8 mouse cellular contexts compared by ENCODE assay signal in the genomic region with DNA sequence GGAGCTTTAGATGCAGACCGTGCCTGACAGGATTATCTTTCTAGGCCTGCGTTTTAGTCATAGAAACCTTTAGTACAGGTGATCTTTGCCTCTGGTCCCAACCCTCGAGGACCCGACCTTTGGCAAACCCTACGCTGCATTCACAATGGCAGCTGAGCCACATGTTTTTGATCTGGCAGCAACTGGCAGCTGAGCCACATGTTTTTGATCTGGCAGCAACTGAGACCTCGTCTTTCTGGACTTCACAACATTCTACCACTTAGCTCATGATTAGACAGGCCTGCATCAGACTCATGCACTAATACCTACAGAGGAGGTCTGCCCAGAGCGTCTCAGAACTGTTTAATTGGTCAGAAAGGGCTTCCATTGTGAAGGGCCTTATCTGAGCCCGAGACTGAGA. TPM values are rescaled to one million over a fixed set of nuclear protein-coding genes. Genes with fewer than 3 reads are reported as not detected.
DNase-seq lines count a peak whose midpoint lies in the region; ATAC-seq and TF ChIP-seq lines count a peak whose summit lies in the region.

No protein-coding gene starts in this region.

- peak overlapping the region; percentile 52 for H3K4me3 ChIP-seq in lung, embryonic 14.5 days (ENCODE audit: low read depth, low read length)
- H3K4me3 ChIP-seq in forebrain, embryonic 13.5 days: no peak overlapping the region
- peak overlapping the region; percentile 21 for H3K4me3 ChIP-seq in kidney, embryonic 16.5 days (ENCODE audit: low read length)
- no peak overlapping the region for H3K4me3 ChIP-seq in neural tube, embryonic 15.5 days (replicated peaks)

- no peaks in the 10 kb centered on the region for H3K27me3 ChIP-seq in lung, embryonic 14.5 days (ENCODE audit: insufficient read depth, low read length)
- peaks cover 9% of the 10 kb centered on the region; the same call in 1 of the 2 replicates for H3K27me3 ChIP-seq in forebrain, embryonic 13.5 days
- no peaks in the 10 kb centered on the region for H3K27me3 ChIP-seq in kidney, embryonic 16.5 days (ENCODE audit: insufficient read depth, low read length)
- H3K27me3 ChIP-seq in neural tube, embryonic 15.5 days (replicated peaks): peaks cover 6% of the 10 kb centered on the region; the same call in 1 of the 2 replicates

- no peak for DNase-seq in lung, embryonic 14.5 days
- no peak for DNase-seq in lung, postnatal 14 days
- no peak for DNase-seq in spleen, adult 18-20 months

- ATAC-seq in lung, embryonic 14.5 days (ENCODE audit: insufficient read depth): no peak
- no peak; the same call in none of the 2 replicates for ATAC-seq in forebrain, embryonic 13.5 days
- no peak for ATAC-seq in kidney, embryonic 16.5 days (ENCODE audit: low FRiP score, low TSS enrichment)
- ATAC-seq in neural tube, embryonic 15.5 days (ENCODE audit: low FRiP score): no peak
- ATAC-seq in erythroid progenitor cell, adult 5-6 weeks (replicated peaks; ENCODE audit: low FRiP score, poor library complexity, severe bottlenecking): no peak
- no peak for ATAC-seq in granulocyte monocyte progenitor cell, adult 5-6 weeks (replicated peaks; ENCODE audit: poor library complexity, severe bottlenecking)

- no peak for TF ChIP-seq CTCF in lung, embryonic 14.5 days (IDR thresholded peaks at IDR 0.05; ENCODE audit: low read depth)

- H3K9me3 ChIP-seq in lung, embryonic 14.5 days (ENCODE audit: low read depth, low read length): no peaks in the 10 kb centered on the region
- no peaks in the 10 kb centered on the region for H3K9me3 ChIP-seq in forebrain, embryonic 13.5 days (replicated peaks)
- H3K9me3 ChIP-seq in kidney, embryonic 16.5 days (ENCODE audit: low read length): no peaks in the 10 kb centered on the region
- H3K9me3 ChIP-seq in neural tube, embryonic 15.5 days (replicated peaks): no peaks in the 10 kb centered on the region

- peaks cover 40% of the 10 kb centered on the region for H3K36me3 ChIP-seq in lung, embryonic 14.5 days (ENCODE audit: insufficient read depth)
- peaks cover 4% of the 10 kb centered on the region; the same call in 1 of the 2 replicates for H3K36me3 ChIP-seq in forebrain, embryonic 13.5 days (ENCODE audit: poor library complexity, severe bottlenecking)
- peaks cover 32% of the 10 kb centered on the region for H3K36me3 ChIP-seq in kidney, embryonic 16.5 days (ENCODE audit: insufficient read depth, low read length)
- H3K36me3 ChIP-seq in neural tube, embryonic 15.5 days: no peaks in the 10 kb centered on the region

- peak overlapping the region; percentile 60 for H3K27ac ChIP-seq in lung, embryonic 14.5 days (ENCODE audit: low read depth)
- peak overlapping the region; percentile 45 for H3K27ac ChIP-seq in forebrain, embryonic 13.5 days
- peak overlapping the region; percentile 84 for H3K27ac ChIP-seq in kidney, embryonic 16.5 days (ENCODE audit: low read length)
- H3K27ac ChIP-seq in neural tube, embryonic 15.5 days (replicated peaks): peak overlapping the region; percentile 82

- 44% methylated on average over 8 of the region's 8 CpGs for WGBS in lung, embryonic 14.5 days
- WGBS in forebrain, embryonic 13.5 days: 44% methylated on average over 8 of the region's 8 CpGs
- 40% methylated on average over 8 of the region's 8 CpGs for WGBS in kidney, embryonic 16.5 days
- WGBS in neural tube, embryonic 15.5 days: 58% methylated on average over 8 of the region's 8 CpGs

- peak overlapping the region; percentile 18; the same call in 1 of the 2 replicates for H3K9ac ChIP-seq in lung, embryonic 14.5 days
- 0 out of 2 replicates have a peak overlapping the region, but pooled peaks have one; percentile 17 for H3K9ac ChIP-seq in forebrain, embryonic 13.5 days
- H3K9ac ChIP-seq in kidney, embryonic 16.5 days (replicated peaks; ENCODE audit: low read length): peak overlapping the region; percentile 46
- H3K9ac ChIP-seq in neural tube, embryonic 15.5 days (replicated peaks): no peak overlapping the region

- H3K4me2 ChIP-seq in lung, embryonic 14.5 days: peak overlapping the region; percentile 93
- peak overlapping the region; percentile 32 for H3K4me2 ChIP-seq in forebrain, embryonic 13.5 days
- peak overlapping the region; percentile 93 for H3K4me2 ChIP-seq in kidney, embryonic 16.5 days (replicated peaks; ENCODE audit: low read depth, low read length)
- peak overlapping the region; percentile 83 for H3K4me2 ChIP-seq in neural tube, embryonic 15.5 days

- H3K4me1 ChIP-seq in lung, embryonic 14.5 days (ENCODE audit: insufficient read depth): peaks cover 17% of the 10 kb centered on the region
- peaks cover 34% of the 10 kb centered on the region for H3K4me1 ChIP-seq in forebrain, embryonic 13.5 days
- peaks cover 35% of the 10 kb centered on the region for H3K4me1 ChIP-seq in kidney, embryonic 16.5 days (ENCODE audit: insufficient read depth, low read length)
- peaks cover 42% of the 10 kb centered on the region for H3K4me1 ChIP-seq in neural tube, embryonic 15.5 days

RNA-seq across cellular contexts. Expression of a gene that starts 1.9 kb away (rescaled TPM):
- polyA plus RNA-seq in lung, embryonic 14.5 days (2014; fragmentation: Nextera tagmentation; extraction: Ambion mirVana): 162 and 184 TPM in 2 replicates
- polyA plus RNA-seq in forebrain, embryonic 13.5 days (2015; fragmentation: Nextera tagmentation; extraction: Ambion mirVana): 43.9 and 46.0 TPM in 2 replicates
- 221 and 250 TPM in 2 replicates for polyA plus RNA-seq in kidney, embryonic 16.5 days (2015; fragmentation: Nextera tagmentation; extraction: Ambion mirVana)
- polyA plus RNA-seq in neural tube, embryonic 15.5 days (2015; fragmentation: Nextera tagmentation; extraction: Ambion mirVana): 71.5 and 149 TPM in 2 replicates
- total RNA-seq in erythroid progenitor cell, adult 5-6 weeks (2015; ENCODE audit: low replicate concordance): 753 and 755 TPM in 2 replicates
- total RNA-seq in erythroid progenitor cell, adult 5-6 weeks (2017; ENCODE audit: low replicate concordance): 595 and 716 TPM in 2 replicates
- total RNA-seq in granulocyte monocyte progenitor cell, adult 5-6 weeks (2014; fragmentation: Nextera tagmentation): 413 and 551 TPM in 2 replicates
- total RNA-seq in granulocyte monocyte progenitor cell, adult 5-6 weeks (2017): 97.5 and 99.2 TPM in 2 replicates

RNA-seq across cellular contexts. Expression of a gene that starts 19.7 kb away (rescaled TPM):
- 0.18 and 0.57 TPM in 2 replicates for polyA plus RNA-seq in lung, embryonic 14.5 days (2014; fragmentation: Nextera tagmentation; extraction: Ambion mirVana)
- 2.1 and 3.7 TPM in 2 replicates for polyA plus RNA-seq in forebrain, embryonic 13.5 days (2015; fragmentation: Nextera tagmentation; extraction: Ambion mirVana)
- 0.50 and 0.60 TPM in 2 replicates for polyA plus RNA-seq in kidney, embryonic 16.5 days (2015; fragmentation: Nextera tagmentation; extraction: Ambion mirVana)
- 3.5 and 3.7 TPM in 2 replicates for polyA plus RNA-seq in neural tube, embryonic 15.5 days (2015; fragmentation: Nextera tagmentation; extraction: Ambion mirVana)
- 2.9 TPM in 1 of 2 replicates, not detected in the other for total RNA-seq in erythroid progenitor cell, adult 5-6 weeks (2015; ENCODE audit: low replicate concordance)
- total RNA-seq in erythroid progenitor cell, adult 5-6 weeks (2017; ENCODE audit: low replicate concordance): 1.1 and 5.6 TPM in 2 replicates
- total RNA-seq in granulocyte monocyte progenitor cell, adult 5-6 weeks (2014; fragmentation: Nextera tagmentation): not detected in 2 replicates
- total RNA-seq in granulocyte monocyte progenitor cell, adult 5-6 weeks (2017): not detected in 2 replicates

RNA-seq across cellular contexts. Expression of a gene that starts 22.3 kb away (rescaled TPM):
- polyA plus RNA-seq in lung, embryonic 14.5 days (2014; fragmentation: Nextera tagmentation; extraction: Ambion mirVana): not detected in 2 replicates
- not detected in 2 replicates for polyA plus RNA-seq in forebrain, embryonic 13.5 days (2015; fragmentation: Nextera tagmentation; extraction: Ambion mirVana)
- polyA plus RNA-seq in kidney, embryonic 16.5 days (2015; fragmentation: Nextera tagmentation; extraction: Ambion mirVana): 0.09 and 0.14 TPM in 2 replicates
- polyA plus RNA-seq in neural tube, embryonic 15.5 days (2015; fragmentation: Nextera tagmentation; extraction: Ambion mirVana): not detected in 2 replicates
- not detected in 2 replicates for total RNA-seq in erythroid progenitor cell, adult 5-6 weeks (2015; ENCODE audit: low replicate concordance)
- 1.0 TPM in 1 of 2 replicates, not detected in the other for total RNA-seq in erythroid progenitor cell, adult 5-6 weeks (2017; ENCODE audit: low replicate concordance)
- total RNA-seq in granulocyte monocyte progenitor cell, adult 5-6 weeks (2014; fragmentation: Nextera tagmentation): not detected in 2 replicates
- not detected in 2 replicates for total RNA-seq in granulocyte monocyte progenitor cell, adult 5-6 weeks (2017)

RNA-seq across cellular contexts. Expression of a gene that starts 41.8 kb away (rescaled TPM):
- 15.4 and 18.2 TPM in 2 replicates for polyA plus RNA-seq in lung, embryonic 14.5 days (2014; fragmentation: Nextera tagmentation; extraction: Ambion mirVana)
- polyA plus RNA-seq in forebrain, embryonic 13.5 days (2015; fragmentation: Nextera tagmentation; extraction: Ambion mirVana): 17.0 TPM in 2 replicates
- 23.4 and 26.3 TPM in 2 replicates for polyA plus RNA-seq in kidney, embryonic 16.5 days (2015; fragmentation: Nextera tagmentation; extraction: Ambion mirVana)
- polyA plus RNA-seq in neural tube, embryonic 15.5 days (2015; fragmentation: Nextera tagmentation; extraction: Ambion mirVana): 15.3 and 16.9 TPM in 2 replicates
- total RNA-seq in erythroid progenitor cell, adult 5-6 weeks (2015; ENCODE audit: low replicate concordance): 4.2 and 20.9 TPM in 2 replicates
- 3.9 and 6.8 TPM in 2 replicates for total RNA-seq in erythroid progenitor cell, adult 5-6 weeks (2017; ENCODE audit: low replicate concordance)
- 5.4 and 14.1 TPM in 2 replicates for total RNA-seq in granulocyte monocyte progenitor cell, adult 5-6 weeks (2014; fragmentation: Nextera tagmentation)
- total RNA-seq in granulocyte monocyte progenitor cell, adult 5-6 weeks (2017): 20.0 and 21.1 TPM in 2 replicates

Comparison
In these comparisons a context has a peak if more than half of its experiments do, and no peak if none do; other contexts are left out.
1. H3K4me2 ChIP-seq: peak in every context shown above with its lines; median percentile 93 in lung, embryonic 14.5 days; 93 in kidney, embryonic 16.5 days; 83 in neural tube, embryonic 15.5 days; 32 in forebrain, embryonic 13.5 days.
2. H3K4me3 ChIP-seq: peak in lung, embryonic 14.5 days (single experiment) and kidney, embryonic 16.5 days (single experiment); none in forebrain, embryonic 13.5 days (single experiment) and neural tube, embryonic 15.5 days (single experiment).
3. Peak in every context shown above with its lines, with median percentiles within 50 percentile points of each other: H3K27ac ChIP-seq.